Mouse (Mus musculus) embryonic facial prominence, embryonic 10.5 days (tissue): ENCODE measurements around the gene Dnaaf1. TPM values are rescaled to one million over a fixed set of nuclear protein-coding genes. Genes with fewer than 3 reads are reported as not detected.

Source experiments
- DNase-seq: peaks from one replicate; pipeline ENCODE4 v3.0.0-alpha.2; 2017; ENCODE audit warnings: low spot score
- H3K27ac ChIP-seq: fragments of 300-500 bp; sonication (generic); replicated peaks from 2 replicates; pipeline ENCODE4 v1.5.1; 2016; ENCODE audit warnings: mild to moderate bottlenecking
- H3K27me3 ChIP-seq: fragments of 300-500 bp; sonication (generic); replicated peaks from 2 replicates; pipeline ENCODE4 v1.6.1; 2016; ENCODE audit warnings: low read depth, mild to moderate bottlenecking; ENCODE audit not compliant: poor library complexity, severe bottlenecking
- H3K36me3 ChIP-seq: fragments of 300-500 bp; sonication (generic); replicated peaks from 2 replicates; pipeline ENCODE4 v1.6.1; 2016; ENCODE audit warnings: mild to moderate bottlenecking, moderate library complexity
- H3K4me1 ChIP-seq: fragments of 300-500 bp; sonication (generic); 2 replicates; pipeline ENCODE4 v1.6.1; 2016
- H3K4me3 ChIP-seq: fragments of 300-500 bp; sonication (generic); 2 replicates; pipeline ENCODE4 v1.5.1; 2016; ENCODE audit warnings: mild to moderate bottlenecking, moderate library complexity
- H3K9me3 ChIP-seq: fragments of 300-500 bp; sonication (generic); 2 replicates; pipeline ENCODE4 v1.6.1; 2016; ENCODE audit warnings: mild to moderate bottlenecking
- WGBS: fragments of 180-500 bp; shearing (Covaris S2); methylation state at CpG from one replicate; pipeline ENCODE4 v1.1.7; 2016; 5-methylcytosine and 5-hydroxymethylcytosine counted together
- polyA plus RNA-seq: library from polyadenylated mRNA; unstranded; fragments of >200 nt; fragmentation: Nextera tagmentation; extraction: Ambion mirVana; gene quantifications from 2 replicates; pipeline ENCODE4 v1.2.1, GENCODE M21; 2016

Dnaaf1 gene
- polyA plus RNA-seq, 1 experiment from 2014 or later: 0.11 TPM

GRCm38 (mm10) chr8:119630841-119631240 lies 55.8 kb downstream of the Dnaaf1 start:
- H3K4me1 ChIP-seq: peaks cover 83% of the 10 kb centered on the region
- 38% methylated on average over 3 of the region's 3 CpGs for WGBS
- H3K27ac ChIP-seq: peak overlapping the region; percentile 30; the same call in 1 of the 2 replicates
- DNase-seq: no peak
- no peaks in the 10 kb centered on the region for H3K36me3 ChIP-seq
- no peak overlapping the region for H3K4me3 ChIP-seq
- no peaks in the 10 kb centered on the region for H3K9me3 ChIP-seq
- H3K27me3 ChIP-seq: peaks cover 61% of the 10 kb centered on the region

- Histone ChIP-seq H3K27me3 (peaks cover 73% of the 10 kb centered on the region), H3K36me3 (no peaks in the 10 kb centered on the region), H3K4me3 (no peak overlapping the region), H3K27ac (0 out of 2 replicates have a peak overlapping the region, but pooled peaks have one; percentile 36), H3K4me1 (peaks cover 90% of the 10 kb centered on the region), H3K9me3 (no peaks in the 10 kb centered on the region)
- WGBS: 88% methylated on average over 9 of the region's 9 CpGs
- no peak for DNase-seq
Observed at GRCm38 (mm10) chr8:119632246-119632645, 57.2 kb downstream of the Dnaaf1 start.

- Histone ChIP-seq H3K36me3 (no peaks in the 10 kb centered on the region), H3K27ac (peak overlapping the region; percentile 36; the same call in 1 of the 2 replicates), H3K4me3 (0 out of 2 replicates have a peak overlapping the region, but pooled peaks have one; percentile 26), H3K4me1 (peaks cover 84% of the 10 kb centered on the region), H3K9me3 (no peaks in the 10 kb centered on the region), H3K27me3 (peaks cover 80% of the 10 kb centered on the region)
- 48% methylated on average over 29 of the region's 29 CpGs for WGBS
- no peak for DNase-seq
Observed at GRCm38 (mm10) chr8:119632909-119633308, 57.9 kb downstream of the Dnaaf1 start.

- H3K4me1 ChIP-seq: peaks cover 65% of the 10 kb centered on the region
- no peak for DNase-seq
- no peaks in the 10 kb centered on the region for H3K9me3 ChIP-seq
- no peak overlapping the region for H3K4me3 ChIP-seq
- no peaks in the 10 kb centered on the region for H3K36me3 ChIP-seq
- WGBS: 32% methylated on average over 14 of the region's 14 CpGs
- H3K27ac ChIP-seq: 0 out of 2 replicates have a peak overlapping the region, but pooled peaks have one; percentile 16
- H3K27me3 ChIP-seq: peaks cover 72% of the 10 kb centered on the region
Observed at GRCm38 (mm10) chr8:119634616-119635336, 59.7 kb downstream of the Dnaaf1 start.

GRCm38 (mm10) chr8:119635378-119635777 lies 60.3 kb downstream of the Dnaaf1 start, which contains the start of gene Kcng4:
Kcng4 (minus strand) TSS chr8:119635680.
- Histone ChIP-seq H3K36me3 (no peaks in the 10 kb centered on the region), H3K27me3 (peaks cover 72% of the 10 kb centered on the region), H3K27ac (0 out of 2 replicates have a peak within 1 kb of the TSS, but pooled peaks have one; percentile 16), H3K4me1 (peaks cover 59% of the 10 kb centered on the region), H3K9me3 (no peaks in the 10 kb centered on the region), H3K4me3 (no peak within 1 kb of the TSS)
- WGBS: 36% methylated on average over 6 of the region's 6 CpGs
- DNase-seq: no peak

- Histone ChIP-seq H3K27me3 (peaks cover 71% of the 10 kb centered on the region), H3K4me3 (no peak overlapping the region), H3K36me3 (no peaks in the 10 kb centered on the region), H3K27ac (no peak overlapping the region), H3K4me1 (peaks cover 54% of the 10 kb centered on the region), H3K9me3 (no peaks in the 10 kb centered on the region)
- no peak for DNase-seq
- 57% methylated on average over 2 of the region's 2 CpGs for WGBS
Observed at GRCm38 (mm10) chr8:119635958-119636357, 60.9 kb downstream of the Dnaaf1 start.

GRCm38 (mm10) chr8:119636766-119637165 lies 61.7 kb downstream of the Dnaaf1 start:
- 69% methylated on average over 7 of the region's 7 CpGs for WGBS
- H3K4me1 ChIP-seq: peaks cover 45% of the 10 kb centered on the region

GRCm38 (mm10) chr8:119637381-119637780 lies 62.3 kb downstream of the Dnaaf1 start:
- Histone ChIP-seq H3K27ac (no peak overlapping the region), H3K36me3 (no peaks in the 10 kb centered on the region), H3K9me3 (peaks cover 2% of the 10 kb centered on the region; the same call in 1 of the 2 replicates), H3K4me1 (peaks cover 39% of the 10 kb centered on the region), H3K27me3 (peaks cover 56% of the 10 kb centered on the region), H3K4me3 (no peak overlapping the region)
- WGBS: 81% methylated on average over 4 of the region's 4 CpGs
- no peak for DNase-seq

More at GRCm38 (mm10) chr8:119636766-119637165, 61.7 kb downstream of the Dnaaf1 start:
- H3K4me3 ChIP-seq: no peak overlapping the region
- no peak overlapping the region for H3K27ac ChIP-seq
- no peaks in the 10 kb centered on the region for H3K36me3 ChIP-seq
- H3K27me3 ChIP-seq: peaks cover 63% of the 10 kb centered on the region
- H3K9me3 ChIP-seq: no peaks in the 10 kb centered on the region; the same call in 1 of the 2 replicates
- no peak for DNase-seq

- DNase-seq: no peak
- no peak overlapping the region for H3K27ac ChIP-seq
- no peak overlapping the region for H3K4me3 ChIP-seq
- H3K36me3 ChIP-seq: no peaks in the 10 kb centered on the region
- peaks cover 30% of the 10 kb centered on the region for H3K4me1 ChIP-seq
- H3K27me3 ChIP-seq: peaks cover 48% of the 10 kb centered on the region
- peaks cover 2% of the 10 kb centered on the region; the same call in 1 of the 2 replicates for H3K9me3 ChIP-seq
- WGBS: 87% methylated on average over 6 of the region's 6 CpGs
Observed at GRCm38 (mm10) chr8:119638261-119638660, 63.2 kb downstream of the Dnaaf1 start.

- Histone ChIP-seq H3K9me3 (peaks cover 2% of the 10 kb centered on the region; the same call in 1 of the 2 replicates), H3K4me3 (no peak overlapping the region), H3K36me3 (no peaks in the 10 kb centered on the region), H3K4me1 (peaks cover 28% of the 10 kb centered on the region), H3K27me3 (peaks cover 32% of the 10 kb centered on the region), H3K27ac (no peak overlapping the region)
- no peak for DNase-seq
- 81% methylated on average over 7 of the region's 7 CpGs for WGBS
Observed at GRCm38 (mm10) chr8:119639798-119640197, 64.8 kb downstream of the Dnaaf1 start.

- Histone ChIP-seq H3K36me3 (no peaks in the 10 kb centered on the region), H3K27ac (no peak overlapping the region), H3K27me3 (peaks cover 20% of the 10 kb centered on the region), H3K4me1 (peaks cover 15% of the 10 kb centered on the region), H3K4me3 (no peak overlapping the region), H3K9me3 (peaks cover 2% of the 10 kb centered on the region; the same call in 1 of the 2 replicates)
- 84% methylated on average over 5 of the region's 5 CpGs for WGBS
- DNase-seq: no peak
Observed at GRCm38 (mm10) chr8:119641058-119641457, 66.0 kb downstream of the Dnaaf1 start.

GRCm38 (mm10) chr8:119642960-119643359 lies 67.9 kb downstream of the Dnaaf1 start:
- 0 out of 2 replicates have a peak, but pooled peaks cover 3% of the 10 kb centered on the region for H3K4me1 ChIP-seq
- H3K9me3 ChIP-seq: peaks cover 5% of the 10 kb centered on the region; the same call in 1 of the 2 replicates
- no peak overlapping the region for H3K27ac ChIP-seq
- WGBS: 91% methylated on average over 1 of the region's 1 CpGs
- H3K27me3 ChIP-seq: peaks cover under 1% of the 10 kb centered on the region; the same call in 1 of the 2 replicates
- no peaks in the 10 kb centered on the region for H3K36me3 ChIP-seq
- no peak for DNase-seq
- no peak overlapping the region for H3K4me3 ChIP-seq
